ENCODE assay signal across 11 mouse cellular contexts in the genomic region with DNA sequence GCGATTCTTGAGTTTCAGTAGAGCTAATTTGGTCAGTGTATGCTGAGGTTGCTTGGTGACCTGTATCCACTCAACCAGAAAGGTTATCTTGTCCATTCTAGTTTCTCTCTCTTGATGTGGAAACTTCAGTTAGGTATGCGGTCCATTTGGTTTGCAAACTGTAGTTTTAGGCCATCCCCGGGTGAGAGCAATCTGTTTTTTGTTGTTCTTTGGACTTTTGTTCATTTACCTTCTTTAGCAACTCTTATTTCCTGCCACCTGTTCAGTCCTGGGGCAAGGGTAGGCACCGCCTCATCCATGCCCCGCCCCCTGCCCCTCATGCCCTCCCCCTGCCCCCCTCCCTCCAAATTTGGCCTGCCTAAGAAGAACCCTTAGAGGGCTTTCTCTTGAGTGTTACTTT. TPM values are rescaled to one million over a fixed set of nuclear protein-coding genes. Genes with fewer than 3 reads are reported as not detected.
DNase-seq lines count a peak whose midpoint lies in the region; ATAC-seq lines count a peak whose summit lies in the region.
"Had no signal": no experiment of that assay in that cellular context is flagged by ENCODE, and none has a peak within 500 bp of the region (broad histone marks: within the 10 kb centered on the region; RNA-seq: fewer than 3 reads in every experiment).

No protein-coding gene starts in this region.

- peaks cover 46% of the 10 kb centered on the region for H3K4me1 ChIP-seq in hindbrain, embryonic 13.5 days (replicated peaks)
- H3K4me1 ChIP-seq in hindbrain, embryonic 10.5 days (replicated peaks) = peaks cover 45% of the 10 kb centered on the region
- H3K4me1 ChIP-seq in intestine, embryonic 14.5 days (replicated peaks; ENCODE audit: control insufficient read depth, insufficient read depth, low read length) = peaks cover 36% of the 10 kb centered on the region
- peaks cover 41% of the 10 kb centered on the region for H3K4me1 ChIP-seq in neural tube, embryonic 13.5 days (replicated peaks)

- WGBS in hindbrain, embryonic 13.5 days = 84% methylated on average over 5 of the region's 5 CpGs
- 79% methylated on average over 5 of the region's 5 CpGs for WGBS in hindbrain, embryonic 10.5 days
- 63% methylated on average over 5 of the region's 5 CpGs for WGBS in intestine, embryonic 14.5 days
- WGBS in neural tube, embryonic 13.5 days = 74% methylated on average over 5 of the region's 5 CpGs

- intact Hi-C loops in gastrocnemius, postnatal 14 days (cut with DNase I; ENCODE audit: low total_unique reads) = no loop called here
- intact Hi-C loops in gastrocnemius, postnatal 36 days (cut with DNase I) = loop anchor here (5.0 to 10.0 kb wide), 3 partner anchors 78 to 271 kb away; no protein-coding TSS in a partner anchor

- H3K27ac ChIP-seq in hindbrain, embryonic 13.5 days = no peak overlapping the region
- no peak overlapping the region for H3K27ac ChIP-seq in hindbrain, embryonic 10.5 days
- H3K27ac ChIP-seq in intestine, embryonic 14.5 days (ENCODE audit: low read depth) = no peak overlapping the region
- no peak overlapping the region for H3K27ac ChIP-seq in neural tube, embryonic 13.5 days (replicated peaks)
- H3K27ac ChIP-seq: heart, embryonic 15.5 days had no signal

- H3K36me3 ChIP-seq in hindbrain, embryonic 13.5 days = no peaks in the 10 kb centered on the region
- H3K36me3 ChIP-seq in hindbrain, embryonic 10.5 days = no peaks in the 10 kb centered on the region
- no peaks in the 10 kb centered on the region for H3K36me3 ChIP-seq in intestine, embryonic 14.5 days (ENCODE audit: control insufficient read depth, insufficient read depth, low read length)
- no peaks in the 10 kb centered on the region for H3K36me3 ChIP-seq in neural tube, embryonic 13.5 days
- H3K36me3 ChIP-seq: heart, embryonic 15.5 days had no signal

- no peaks in the 10 kb centered on the region for H3K27me3 ChIP-seq in hindbrain, embryonic 13.5 days
- H3K27me3 ChIP-seq in hindbrain, embryonic 10.5 days (ENCODE audit: insufficient read depth, poor library complexity, severe bottlenecking) = no peaks in the 10 kb centered on the region
- H3K27me3 ChIP-seq in intestine, embryonic 14.5 days (replicated peaks; ENCODE audit: control insufficient read depth, insufficient read depth, low read length) = no peaks in the 10 kb centered on the region
- no peaks in the 10 kb centered on the region for H3K27me3 ChIP-seq in neural tube, embryonic 13.5 days
- H3K27me3 ChIP-seq: heart, embryonic 15.5 days had no signal

- H3K9me3 ChIP-seq in hindbrain, embryonic 13.5 days = no peaks in the 10 kb centered on the region
- no peaks in the 10 kb centered on the region for H3K9me3 ChIP-seq in hindbrain, embryonic 10.5 days
- no peaks in the 10 kb centered on the region for H3K9me3 ChIP-seq in intestine, embryonic 14.5 days (ENCODE audit: control insufficient read depth, low read length)
- H3K9me3 ChIP-seq in neural tube, embryonic 13.5 days = no peaks in the 10 kb centered on the region
- H3K9me3 ChIP-seq: heart, embryonic 15.5 days had no signal

- no peak overlapping the region for H3K9ac ChIP-seq in hindbrain, embryonic 13.5 days
- H3K9ac ChIP-seq in intestine, embryonic 14.5 days (ENCODE audit: low read length) = no peak overlapping the region
- H3K9ac ChIP-seq in neural tube, embryonic 13.5 days = no peak overlapping the region
- H3K9ac ChIP-seq: heart, embryonic 15.5 days had no signal

- no peak for DNase-seq in hindbrain, embryonic 10.5 days (ENCODE audit: low spot score)
- DNase-seq in A20 (ENCODE audit: low read depth, low spot score) = peak; percentile 81
- no peak for DNase-seq in intestine, embryonic 14.5 days (ENCODE audit: low spot score)
- no peak for DNase-seq in gastrocnemius, postnatal 14 days
- DNase-seq in gastrocnemius, postnatal 36 days = no peak
- DNase-seq: cerebellum, adult 8-10 months had no signal

- H3K4me3 ChIP-seq in hindbrain, embryonic 13.5 days = 0 out of 2 replicates have a peak overlapping the region, but pooled peaks have one; percentile 11
- no peak overlapping the region for H3K4me3 ChIP-seq in hindbrain, embryonic 10.5 days
- no peak overlapping the region for H3K4me3 ChIP-seq in intestine, embryonic 14.5 days (ENCODE audit: low read depth, low read length)
- no peak overlapping the region for H3K4me3 ChIP-seq in neural tube, embryonic 13.5 days

- peak overlapping the region; percentile 99 for H3K4me2 ChIP-seq in hindbrain, embryonic 13.5 days
- H3K4me2 ChIP-seq in intestine, embryonic 14.5 days (ENCODE audit: low read length) = peak overlapping the region; percentile 81
- H3K4me2 ChIP-seq in neural tube, embryonic 13.5 days = peak overlapping the region; percentile 100

- no peak for ATAC-seq in hindbrain, embryonic 13.5 days (ENCODE audit: low FRiP score)
- no peak for ATAC-seq in intestine, embryonic 14.5 days (replicated peaks; ENCODE audit: low FRiP score, low TSS enrichment, low read depth)
- ATAC-seq in neural tube, embryonic 13.5 days (ENCODE audit: low read depth) = no peak
- no peak for ATAC-seq in megakaryocyte, adult 5-6 weeks (ENCODE audit: poor library complexity, severe bottlenecking)
- ATAC-seq: forebrain, embryonic 16.5 days had no signal

RNA-seq across cellular contexts. Expression of gene Man2a1, which starts 3.6 kb away (rescaled TPM):
- polyA plus RNA-seq in hindbrain, embryonic 13.5 days (2015; fragmentation: Nextera tagmentation; extraction: Ambion mirVana) = 6.2 and 6.7 TPM in 2 replicates
- polyA plus RNA-seq in hindbrain, embryonic 10.5 days (2016; fragmentation: Nextera tagmentation; extraction: Ambion mirVana) = 3.2 and 5.0 TPM in 2 replicates
- 12.6 and 12.8 TPM in 2 replicates for polyA plus RNA-seq in intestine, embryonic 14.5 days (2014; fragmentation: Nextera tagmentation; extraction: Ambion mirVana)
- polyA plus RNA-seq in neural tube, embryonic 13.5 days (2015; fragmentation: Nextera tagmentation; extraction: Ambion mirVana) = 5.1 and 5.3 TPM in 2 replicates
- total RNA-seq in megakaryocyte, adult 5-6 weeks (2015) = 37.3 and 39.2 TPM in 2 replicates
- 38.3 and 48.0 TPM in 2 replicates for total RNA-seq in megakaryocyte, adult 5-6 weeks (2017)
- total RNA-seq in gastrocnemius, postnatal 14 days (2021) = 10 to 100 TPM; 17.2 to 20.3 TPM
- 1 to 10 TPM; 6.9 to 7.6 TPM for total RNA-seq in gastrocnemius, postnatal 36 days (2021)
